Mouse (Mus musculus): Measurements from ENCODE around the gene Tspan7.

GRCm38 (mm10) chrX:10518510-10518909, 33.6 kb downstream of the Tspan7 start:
- TF ChIP-seq CTCF (IDR thresholded peaks at IDR 0.05; ENCODE audit: extremely low read depth, insufficient read length, insufficient replicate concordance, low read depth, low read length), result no peak
- no peak for TF ChIP-seq POLR2A (IDR thresholded peaks at IDR 0.05; ENCODE audit: low read depth, low read length)
